12 mouse cellular contexts compared by ENCODE assay signal in the genomic region with DNA sequence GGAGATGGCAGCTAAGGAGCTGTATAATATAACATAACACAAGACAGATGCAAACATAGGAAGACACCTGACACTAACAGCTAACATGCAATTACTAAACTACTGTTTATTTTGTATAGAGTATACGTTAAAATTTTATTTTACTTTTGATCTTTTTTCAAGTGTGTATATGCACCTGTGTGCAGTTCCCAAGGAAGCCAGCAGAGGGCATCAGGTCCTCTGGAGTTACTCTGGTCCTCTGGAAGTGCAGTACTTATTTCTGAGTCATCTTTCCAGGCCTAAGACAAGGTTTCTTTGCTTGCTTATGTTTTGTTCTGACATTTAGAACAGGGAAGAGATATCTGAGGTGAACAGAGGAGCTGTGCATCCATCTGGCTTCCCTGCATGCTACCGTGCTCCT. TPM values are rescaled to one million over a fixed set of nuclear protein-coding genes. Genes with fewer than 3 reads are reported as not detected.
DNase-seq lines count a peak whose midpoint lies in the region; ATAC-seq and TF ChIP-seq lines count a peak whose summit lies in the region.
"Had no signal": no experiment of that assay in that cellular context is flagged by ENCODE, and none has a peak within 500 bp of the region (broad histone marks: within the 10 kb centered on the region; RNA-seq: fewer than 3 reads in every experiment).

No protein-coding gene starts in this region.

- TF ChIP-seq POLR2A in brain, embryonic 14.5 days (IDR thresholded peaks at IDR 0.05; ENCODE audit: borderline replicate concordance, extremely low read depth, insufficient read depth, insufficient read length, poor library complexity, severe bottlenecking): no peak

- intact Hi-C loops in left cerebral cortex, adult 2 months (cut with DNase I): no loop called here

- no peaks in the 10 kb centered on the region for H3K36me3 ChIP-seq in forebrain, embryonic 11.5 days (ENCODE audit: control insufficient read depth, insufficient read depth, low read length)
- H3K36me3 ChIP-seq: embryonic facial prominence, embryonic 15.5 days; heart, embryonic 15.5 days; liver, embryonic 13.5 days had no signal

- no peaks in the 10 kb centered on the region for H3K9me3 ChIP-seq in forebrain, embryonic 11.5 days (ENCODE audit: control insufficient read depth, low read length)
- H3K9me3 ChIP-seq: embryonic facial prominence, embryonic 15.5 days; heart, embryonic 15.5 days had no signal

- H3K4me3 ChIP-seq in left cerebral cortex, adult 2 months: no peak overlapping the region
- no peak overlapping the region for H3K4me3 ChIP-seq in forebrain, embryonic 11.5 days (ENCODE audit: low read depth, low read length)
- H3K4me3 ChIP-seq: embryonic facial prominence, embryonic 15.5 days; heart, embryonic 15.5 days; liver, embryonic 13.5 days had no signal

- no peaks in the 10 kb centered on the region for H3K27me3 ChIP-seq in forebrain, embryonic 11.5 days (ENCODE audit: control insufficient read depth, insufficient read depth, low read length)
- H3K27me3 ChIP-seq: embryonic facial prominence, embryonic 15.5 days; heart, embryonic 15.5 days; liver, embryonic 13.5 days had no signal

- no peak for ATAC-seq in forebrain, embryonic 11.5 days (replicated peaks; ENCODE audit: low FRiP score)

- 0 out of 2 replicates have a peak, but pooled peaks cover 2% of the 10 kb centered on the region for H3K4me1 ChIP-seq in forebrain, embryonic 11.5 days (replicated peaks; ENCODE audit: control insufficient read depth, insufficient read depth, low read length)
- H3K4me1 ChIP-seq: heart, embryonic 15.5 days; liver, embryonic 13.5 days had no signal

- no peak overlapping the region for H3K4me2 ChIP-seq in forebrain, embryonic 11.5 days (ENCODE audit: low read depth, low read length, severe bottlenecking)
- H3K4me2 ChIP-seq: embryonic facial prominence, embryonic 15.5 days; heart, embryonic 15.5 days; liver, embryonic 13.5 days had no signal

- no peak overlapping the region for H3K27ac ChIP-seq in left cerebral cortex, adult 2 months
- H3K27ac ChIP-seq in forebrain, embryonic 11.5 days (ENCODE audit: low read depth, low read length): no peak overlapping the region
- H3K27ac ChIP-seq: embryonic facial prominence, embryonic 15.5 days; heart, embryonic 15.5 days; liver, embryonic 13.5 days had no signal

- H3K9ac ChIP-seq in forebrain, embryonic 11.5 days (ENCODE audit: low read length): no peak overlapping the region
- H3K9ac ChIP-seq: embryonic facial prominence, embryonic 15.5 days; heart, embryonic 15.5 days; liver, embryonic 13.5 days had no signal

- TF ChIP-seq CTCF in left cerebral cortex, adult 2 months (IDR thresholded peaks at IDR 0.05): peak; percentile 35
- peak; percentile 24; the same call in 1 of the 2 replicates for TF ChIP-seq CTCF in brain, embryonic 14.5 days (IDR thresholded peaks at IDR 0.05; ENCODE audit: borderline replicate concordance, extremely low read depth, insufficient read depth, insufficient read length)

- 85% methylated on average over 2 of the region's 2 CpGs for WGBS in forebrain, embryonic 11.5 days

- no peak for DNase-seq in left cerebral cortex, adult 2 months (ENCODE audit: extremely low spot score in 1 of 2, low spot score in 2 of 2)
- DNase-seq in left cerebral cortex, adult 18-20 months (ENCODE audit: low spot score in 2 of 2): no peak
- DNase-seq in 3T3-L1 (ENCODE audit: low read depth, low spot score) (peak; percentile 51), A20 (ENCODE audit: low read depth, low spot score) (peak; percentile 49)
- no peak for DNase-seq in brain, embryonic 14.5 days (ENCODE audit: low read depth)
- no peak for DNase-seq in right cerebral cortex, postnatal 36 days (ENCODE audit: low spot score in 2 of 2)
- no peak for DNase-seq in forebrain, embryonic 11.5 days (ENCODE audit: low spot score)
- DNase-seq: cerebellum, adult 9-10 months; kidney, adult 8-10 months; liver, embryonic 13.5 days had no signal

RNA-seq across cellular contexts. Expression of a gene that starts 17.6 kb away (rescaled TPM):
- under 1 TPM in 1 of 2 experiments, not detected in 1; 0.45 TPM for total RNA-seq in left cerebral cortex, adult 2 months (2021)
- under 1 TPM; 0.16 to 0.65 TPM for total RNA-seq in left cerebral cortex, adult 18-20 months (2021)
- polyA plus RNA-seq in brain, embryonic 14.5 days (2012; rRNA removed): 0.72 and 1.2 TPM in 2 replicates
- polyA plus RNA-seq in forebrain, embryonic 11.5 days (2014; fragmentation: Nextera tagmentation; extraction: Ambion mirVana): 0.99 and 1.1 TPM in 2 replicates

Comparison
In these comparisons a context has a peak if more than half of its experiments do, and no peak if none do; other contexts are left out.
1. DNase-seq: peak in 3T3-L1 (single experiment) and A20 (single experiment); none in left cerebral cortex, adult 2 months (0 of 2), left cerebral cortex, adult 18-20 months (0 of 2), brain, embryonic 14.5 days (single experiment), right cerebral cortex, postnatal 36 days (0 of 2) and forebrain, embryonic 11.5 days (single experiment).